Mouse (Mus musculus) frontal cortex, postnatal 25 days (tissue): Measurements from ENCODE around the gene Aak1.
A peak's percentile ranks its signal among the peaks of the same experiment; 100 is the strongest.

ENCODE experiments used
- DNase-seq, 2 experiments: peaks; one replicate each; pipeline ENCODE4 v3.0.0; 2022; ENCODE audit warnings: low spot score in 2 of 2

The Aak1 gene

GRCm38 (mm10) chr6:86955741-86956140 is 106.4 kb downstream of the Aak1 start:
- no peak for DNase-seq

- no peak for DNase-seq
Observed at GRCm38 (mm10) chr6:86956206-86956605, 106.9 kb downstream of the Aak1 start.

- DNase-seq, result no peak
Observed at GRCm38 (mm10) chr6:86959006-86959405, 109.7 kb downstream of the Aak1 start.

DNA sequence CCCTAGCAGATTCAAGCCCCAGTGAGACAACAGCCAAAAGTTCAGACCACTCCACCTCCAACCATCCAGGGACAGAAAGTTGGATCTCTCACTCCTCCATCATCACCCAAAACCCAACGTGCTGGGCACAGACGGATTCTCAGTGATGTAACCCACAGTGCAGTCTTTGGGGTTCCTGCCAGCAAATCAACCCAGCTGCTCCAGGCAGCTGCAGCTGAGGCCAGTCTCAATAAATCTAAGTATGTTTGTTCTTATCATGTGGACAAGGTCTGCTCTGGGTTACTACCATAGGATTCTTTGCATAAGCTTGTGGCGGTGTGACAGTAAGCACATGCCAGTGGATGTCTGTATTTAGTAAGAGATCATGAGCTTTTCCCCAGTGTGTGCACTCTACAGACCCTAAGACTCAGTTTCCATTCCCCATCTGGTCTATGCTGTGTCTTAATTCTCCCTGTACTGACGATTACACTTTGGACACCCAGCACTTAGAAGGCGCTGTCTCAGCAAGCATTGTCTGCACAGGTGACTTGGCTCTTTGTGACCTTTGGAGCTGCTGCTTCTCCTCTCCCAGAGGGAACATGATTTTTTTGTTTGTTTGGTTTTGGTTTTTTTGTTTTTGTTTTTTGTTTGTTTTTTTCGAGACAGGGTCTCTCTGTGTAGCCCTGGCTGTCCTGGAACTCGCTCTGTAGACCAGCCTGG is 114.8 kb downstream of the Aak1 start:
- DNase-seq, result no peak

- DNase-seq, result no peak
Observed at GRCm38 (mm10) chr6:86967166-86967565, 117.8 kb downstream of the Aak1 start.

GRCm38 (mm10) chr6:86973956-86974355 is 124.6 kb downstream of the Aak1 start:
- no peak for DNase-seq

- DNase-seq, result no peak
Observed at GRCm38 (mm10) chr6:86978156-86978908, 129.0 kb downstream of the Aak1 start.

GRCm38 (mm10) chr6:86978909-86979265 is 129.6 kb downstream of the Aak1 start:
- DNase-seq, result no peak

- DNase-seq, result no peak
Observed at GRCm38 (mm10) chr6:86981206-86981605, 131.9 kb downstream of the Aak1 start.

- no peak for DNase-seq
Observed at GRCm38 (mm10) chr6:86985314-86986106, 136.2 kb downstream of the Aak1 start.

- no peak for DNase-seq
Observed at GRCm38 (mm10) chr6:86989576-86989975, 140.3 kb downstream of the Aak1 start.

- no peak for DNase-seq
Observed at GRCm38 (mm10) chr6:86991041-86991440, 141.7 kb downstream of the Aak1 start.

DNA sequence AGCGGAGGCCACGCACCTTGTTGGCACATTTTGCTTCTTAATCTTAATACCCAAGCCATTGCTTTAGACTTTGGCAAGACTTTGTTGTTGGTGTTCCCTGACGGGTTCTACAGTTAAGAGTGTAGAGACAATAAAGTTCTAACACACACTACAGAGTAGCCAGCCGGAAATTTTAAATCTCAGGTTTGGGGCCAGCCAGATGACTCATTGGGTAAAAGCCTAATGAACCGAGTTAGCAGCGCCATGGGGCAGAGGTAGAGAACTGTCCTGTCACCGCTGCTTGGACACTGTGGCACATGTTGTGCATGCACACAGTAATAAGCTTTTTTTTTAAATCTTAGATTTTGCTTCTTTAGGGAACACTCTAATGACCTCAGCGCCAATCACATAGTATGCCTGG is 143.0 kb downstream of the Aak1 start:
- DNase-seq, result no peak

DNA sequence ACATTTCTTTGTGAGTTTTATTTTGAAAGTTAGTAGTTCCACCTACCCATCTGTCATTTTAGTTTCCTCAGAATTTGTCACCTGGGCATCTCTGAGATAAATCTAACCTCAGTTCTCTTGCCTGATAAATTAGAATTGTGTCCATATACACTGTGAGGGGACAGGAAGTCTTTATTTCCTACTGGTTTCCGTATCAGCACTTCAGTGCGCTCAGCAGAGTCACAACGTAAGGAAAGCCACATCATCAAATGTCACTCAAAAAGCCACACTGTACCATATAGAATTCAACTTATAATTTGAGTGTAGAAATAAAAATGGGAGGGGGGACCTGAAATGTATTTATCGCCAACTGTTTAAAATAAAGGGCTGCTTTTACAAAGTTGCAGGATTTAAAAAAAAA is 144.9 kb downstream of the Aak1 start:
- no peak for DNase-seq

GRCm38 (mm10) chr6:86996629-86997307 is 147.5 kb downstream of the Aak1 start:
- DNase-seq, result peak in 1 of 2 experiments; percentile 25

DNA sequence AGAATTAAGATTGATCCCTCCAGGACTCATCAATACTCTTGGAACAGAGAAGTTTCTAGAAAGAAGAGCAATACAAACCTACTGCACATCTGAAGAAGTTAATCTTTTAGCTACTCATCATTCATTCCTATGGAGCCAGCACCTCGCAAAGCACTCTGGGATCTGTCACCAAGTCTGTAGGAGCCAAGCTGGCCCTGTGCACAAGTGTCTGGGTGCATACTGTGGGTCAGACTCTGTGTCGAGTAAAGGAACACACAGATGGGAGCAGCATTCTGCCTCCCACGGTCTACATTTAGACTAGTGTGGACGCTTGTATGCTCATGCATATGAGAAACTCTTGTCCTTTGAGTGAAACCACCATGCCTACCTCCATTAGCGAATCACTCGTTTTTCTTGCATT is 148.0 kb downstream of the Aak1 start:
- no peak for DNase-seq

- no peak for DNase-seq
Observed at GRCm38 (mm10) chr6:87001995-87002394, 152.7 kb downstream of the Aak1 start.

DNA sequence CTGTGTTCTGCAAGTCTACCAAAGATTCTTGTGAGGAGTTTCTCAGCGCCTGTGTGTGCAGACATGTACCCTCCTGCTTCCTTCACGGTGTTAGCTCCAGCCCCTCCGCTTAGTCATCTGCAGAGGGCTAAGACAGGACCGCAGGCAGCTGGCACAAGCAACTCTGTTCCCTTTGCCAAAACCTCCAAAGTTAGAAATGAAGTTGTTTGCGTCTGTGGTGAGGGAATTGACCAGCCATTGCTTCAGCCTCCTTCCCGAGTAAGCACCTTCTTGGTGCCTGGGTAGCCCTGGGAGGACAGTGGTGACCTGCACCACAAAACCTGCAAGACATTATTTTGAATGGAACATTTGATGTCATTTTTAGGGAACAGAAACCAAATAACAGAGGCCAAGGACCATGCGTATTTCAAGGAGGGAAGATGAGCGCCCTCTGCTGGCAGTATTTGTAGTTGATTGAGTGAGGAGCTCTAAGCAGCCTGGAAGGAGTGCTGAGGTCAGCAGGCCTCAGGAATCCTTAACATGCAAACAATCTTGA is 153.3 kb downstream of the Aak1 start:
- DNase-seq, result peak; percentile 78 to 80

- no peak for DNase-seq
Observed at GRCm38 (mm10) chr6:87004099-87004498, 154.8 kb downstream of the Aak1 start.

DNA sequence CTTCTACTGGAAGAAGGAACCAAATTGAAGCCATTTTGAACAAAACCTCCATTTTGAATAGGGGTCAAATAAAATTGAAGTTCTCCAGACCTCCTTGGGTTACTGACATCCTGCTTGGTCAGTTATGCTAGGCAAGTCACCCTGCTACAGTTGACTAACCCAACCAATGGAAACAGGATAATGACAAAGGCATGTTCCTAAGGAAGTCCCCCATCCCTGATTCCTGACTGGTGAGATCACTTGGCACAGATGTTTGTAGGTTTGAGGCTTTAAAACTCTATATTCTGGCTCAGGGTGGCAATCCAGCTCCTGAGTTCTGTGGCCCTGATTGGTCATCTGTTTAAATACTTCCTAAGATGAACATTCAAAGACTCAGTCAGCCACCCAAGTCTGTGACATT is 156.3 kb downstream of the Aak1 start:
- no peak for DNase-seq

GRCm38 (mm10) chr6:87008887-87009286 is 159.6 kb downstream of the Aak1 start, which contains the start of gene Nfu1:
Gene Nfu1, plus strand, starts transcription at chr6:87009236.
- DNase-seq, result no peak
